Mouse (Mus musculus) liver, adult 2 months (tissue): ENCODE data around the gene Syt16. TPM values are rescaled to one million over a fixed set of nuclear protein-coding genes. Genes with fewer than 3 reads are reported as not detected.

Source experiments
- DNase-seq: peaks from one replicate; pipeline ENCODE4 v3.0.0-alpha.2; 2011; ENCODE audit warnings: low read depth, low spot score; ENCODE audit errors: extremely low read depth
- H3K27ac ChIP-seq: fragments of 200-500 bp; replicated peaks from 2 replicates; pipeline ENCODE4 v1.5.1; 2012; ENCODE audit warnings: low read depth, mild to moderate bottlenecking, control low read depth, inconsistent platforms, low read length; ENCODE audit not compliant: insufficient read depth
- H3K27me3 ChIP-seq: fragments of 200-500 bp; 2 replicates; pipeline ENCODE4 v1.6.1; 2012; ENCODE audit warnings: mild to moderate bottlenecking, moderate library complexity, low read length, inconsistent platforms; ENCODE audit not compliant: control insufficient read depth, insufficient read depth
- H3K36me3 ChIP-seq: fragments of 200-500 bp; 2 replicates; pipeline ENCODE4 v1.6.1; 2012; ENCODE audit warnings: low read length, inconsistent platforms; ENCODE audit not compliant: control insufficient read depth, insufficient read depth
- H3K4me1 ChIP-seq: fragments of 200-500 bp; 2 replicates; pipeline ENCODE4 v1.6.1; 2011; ENCODE audit warnings: low read length; ENCODE audit not compliant: control insufficient read depth, insufficient read depth
- H3K4me3 ChIP-seq: fragments of 200-500 bp; 2 replicates; pipeline ENCODE4 v1.5.1; 2011; ENCODE audit warnings: low read depth, mild to moderate bottlenecking, control low read depth, low read length, moderate library complexity; ENCODE audit not compliant: insufficient read depth
- H3K79me2 ChIP-seq: fragments of 200-500 bp; 2 replicates; pipeline ENCODE4 v1.6.1; 2012; ENCODE audit warnings: inconsistent platforms, mild to moderate bottlenecking, low read length, moderate library complexity; ENCODE audit not compliant: control insufficient read depth, insufficient read depth
- H3K9ac ChIP-seq: fragments of 200-500 bp; 2 replicates; pipeline ENCODE4 v1.6.1; 2012; ENCODE audit warnings: low read depth, mild to moderate bottlenecking, control low read depth, inconsistent platforms, low read length
- CTCF ChIP-seq: fragments of 200-500 bp; IDR thresholded peaks from 2 replicates; pipeline ENCODE4 v1.5.1; 2011; ENCODE audit warnings: low read depth, low read length, control low read depth
- POLR2A ChIP-seq: fragments of 200-500 bp; IDR thresholded peaks from 2 replicates; pipeline ENCODE4 v1.6.1; 2011; ENCODE audit warnings: low read length, control low read depth; ENCODE audit not compliant: insufficient read depth; ENCODE audit errors: extremely low read depth
- WGBS: fragments of 180-500 bp; shearing (Covaris S2); methylation state at CpG from one replicate; pipeline ENCODE4 v1.1.7; 2018; 5-methylcytosine and 5-hydroxymethylcytosine counted together
- polyA plus RNA-seq: library from polyadenylated mRNA; depleted of rRNA; stranded (reverse); fragments of >200 nt; gene quantifications from 2 replicates; pipeline ENCODE4 v1.2.3, GENCODE M21; 2012
- total RNA-seq: library from RNA; depleted of rRNA; stranded (reverse); fragments of >200 nt; gene quantifications from 2 replicates; pipeline ENCODE4 v1.2.3, GENCODE M21; 2014

Syt16 gene
- total and polyA plus RNA-seq, 2 experiments = not detected

- no peak for TF ChIP-seq POLR2A
- no peak for TF ChIP-seq CTCF
- 73% methylated on average over 5 of the region's 5 CpGs for WGBS
These were observed 18.0 kb downstream of the Syt16 start for GRCm38 (mm10) chr12:74015491-74015890.

GRCm38 (mm10) chr12:74023260-74023659, 25.8 kb downstream of the Syt16 start:
- no peak for DNase-seq
- H3K4me1 ChIP-seq = no peaks in the 10 kb centered on the region
- H3K4me3 ChIP-seq = no peak overlapping the region
- H3K27me3 ChIP-seq = no peaks in the 10 kb centered on the region
- H3K36me3 ChIP-seq = no peaks in the 10 kb centered on the region
- H3K27ac ChIP-seq = no peak overlapping the region
- WGBS = 83% methylated on average over 5 of the region's 5 CpGs
- H3K79me2 ChIP-seq = no peaks in the 10 kb centered on the region
- no peak for TF ChIP-seq CTCF
- no peak for TF ChIP-seq POLR2A
- H3K9ac ChIP-seq = no peak overlapping the region

More at GRCm38 (mm10) chr12:74015491-74015890, 18.0 kb downstream of the Syt16 start:
- H3K27me3 ChIP-seq = no peaks in the 10 kb centered on the region
- H3K4me3 ChIP-seq = no peak overlapping the region
- no peaks in the 10 kb centered on the region for H3K36me3 ChIP-seq
- H3K9ac ChIP-seq = no peak overlapping the region
- H3K27ac ChIP-seq = no peak overlapping the region
- H3K79me2 ChIP-seq = no peaks in the 10 kb centered on the region
- no peak for DNase-seq
- H3K4me1 ChIP-seq = no peaks in the 10 kb centered on the region

- H3K4me3 ChIP-seq = no peak overlapping the region
- H3K9ac ChIP-seq = no peak overlapping the region
- no peak overlapping the region for H3K27ac ChIP-seq
- no peaks in the 10 kb centered on the region for H3K27me3 ChIP-seq
- DNase-seq = no peak
- no peaks in the 10 kb centered on the region for H3K4me1 ChIP-seq
- TF ChIP-seq CTCF (no peak), POLR2A (no peak)
- no peaks in the 10 kb centered on the region for H3K36me3 ChIP-seq
- 90% methylated on average over 2 of the region's 2 CpGs for WGBS
- H3K79me2 ChIP-seq = no peaks in the 10 kb centered on the region
These were observed 27.5 kb downstream of the Syt16 start for GRCm38 (mm10) chr12:74024912-74025311.

- Histone ChIP-seq H3K27me3 (no peaks in the 10 kb centered on the region), H3K79me2 (no peaks in the 10 kb centered on the region), H3K36me3 (no peaks in the 10 kb centered on the region), H3K9ac (no peak overlapping the region), H3K4me3 (no peak overlapping the region), H3K27ac (no peak overlapping the region), H3K4me1 (no peaks in the 10 kb centered on the region)
- WGBS = 90% methylated on average over 5 of the region's 5 CpGs
- DNase-seq = no peak
- TF ChIP-seq CTCF = no peak
- TF ChIP-seq POLR2A = no peak
These were observed 45.8 kb downstream of the Syt16 start for GRCm38 (mm10) chr12:74043225-74043624.

- H3K79me2 ChIP-seq = no peaks in the 10 kb centered on the region
- no peak for TF ChIP-seq CTCF
- TF ChIP-seq POLR2A = no peak
- H3K4me3 ChIP-seq = no peak overlapping the region
- H3K9ac ChIP-seq = no peak overlapping the region
- no peaks in the 10 kb centered on the region for H3K4me1 ChIP-seq
- H3K27me3 ChIP-seq = no peaks in the 10 kb centered on the region
- no peaks in the 10 kb centered on the region for H3K36me3 ChIP-seq
- H3K27ac ChIP-seq = no peak overlapping the region
- no peak for DNase-seq
- WGBS = 76% methylated on average over 6 of the region's 6 CpGs
These were observed 46.3 kb downstream of the Syt16 start for GRCm38 (mm10) chr12:74043755-74044154.

- DNase-seq = no peak
These were observed 46.8 kb downstream of the Syt16 start for GRCm38 (mm10) chr12:74044241-74044640.

More at GRCm38 (mm10) chr12:74044241-74044640, 46.8 kb downstream of the Syt16 start:
- no peaks in the 10 kb centered on the region for H3K79me2 ChIP-seq
- no peak overlapping the region for H3K27ac ChIP-seq
- H3K9ac ChIP-seq = no peak overlapping the region
- H3K4me1 ChIP-seq = no peaks in the 10 kb centered on the region
- no peak overlapping the region for H3K4me3 ChIP-seq
- H3K27me3 ChIP-seq = no peaks in the 10 kb centered on the region
- WGBS = 91% methylated on average over 4 of the region's 4 CpGs
- no peak for TF ChIP-seq POLR2A
- no peak for TF ChIP-seq CTCF
- H3K36me3 ChIP-seq = no peaks in the 10 kb centered on the region
